Mouse (Mus musculus) liver, embryonic 15.5 days (tissue): ENCODE measurements around the gene Hoxa7. TPM values are rescaled to one million over a fixed set of nuclear protein-coding genes. Genes with fewer than 3 reads are reported as not detected.
A peak's percentile ranks its signal among the peaks of the same experiment; 100 is the strongest.

Experiments used
- ATAC-seq: fragments of 200-750 bp; cut with Nextera tagmentation; 2 replicates; pipeline ENCODE4 v1.8.0; 2017; ENCODE audit warnings: moderate number of reproducible peaks, mild to moderate bottlenecking, moderate library complexity; ENCODE audit not compliant: insufficient read depth
- H3K27ac ChIP-seq: fragments of 300-500 bp; sonication (generic); replicated peaks from 2 replicates; pipeline ENCODE4 v1.5.1; 2015; ENCODE audit warnings: mild to moderate bottlenecking, inconsistent platforms
- H3K27me3 ChIP-seq: fragments of 300-500 bp; sonication (generic); 2 replicates; pipeline ENCODE4 v1.6.1; 2015; ENCODE audit warnings: mild to moderate bottlenecking, inconsistent platforms
- H3K36me3 ChIP-seq: fragments of 300-500 bp; sonication (generic); replicated peaks from 2 replicates; pipeline ENCODE4 v1.6.1; 2015; ENCODE audit warnings: moderate library complexity, mild to moderate bottlenecking, inconsistent platforms
- H3K4me1 ChIP-seq: fragments of 300-500 bp; sonication (generic); replicated peaks from 2 replicates; pipeline ENCODE4 v1.6.1; 2015; ENCODE audit warnings: inconsistent platforms
- H3K4me2 ChIP-seq: fragments of 300-500 bp; sonication (generic); 2 replicates; pipeline ENCODE4 v1.6.1; 2015; ENCODE audit warnings: moderate library complexity, mild to moderate bottlenecking, inconsistent platforms
- H3K4me3 ChIP-seq: fragments of 300-500 bp; sonication (generic); replicated peaks from 2 replicates; pipeline ENCODE4 v1.5.1; 2015; ENCODE audit warnings: mild to moderate bottlenecking, inconsistent platforms
- H3K9ac ChIP-seq: fragments of 300-500 bp; sonication (generic); 2 replicates; pipeline ENCODE4 v1.6.1; 2015; ENCODE audit warnings: moderate library complexity, mild to moderate bottlenecking, inconsistent platforms
- H3K9me3 ChIP-seq: fragments of 300-500 bp; sonication (generic); replicated peaks from 2 replicates; pipeline ENCODE4 v1.6.1; 2016; ENCODE audit warnings: inconsistent platforms
- WGBS: fragments of 180-500 bp; shearing (Covaris S2); methylation state at CpG from one replicate; pipeline ENCODE4 v1.1.7; 2015; ENCODE audit warnings: mixed read lengths; ENCODE audit not compliant: insufficient replicate concordance; 5-methylcytosine and 5-hydroxymethylcytosine counted together
- polyA plus RNA-seq: library from polyadenylated mRNA; unstranded; fragments of >200 nt; fragmentation: Nextera tagmentation; extraction: Ambion mirVana; gene quantifications from 2 replicates; pipeline ENCODE4 v1.2.1, GENCODE M21; 2015

Gene Hoxa7
- polyA plus RNA-seq, 1 experiment from 2014 or later: 0.37 TPM

DNA sequence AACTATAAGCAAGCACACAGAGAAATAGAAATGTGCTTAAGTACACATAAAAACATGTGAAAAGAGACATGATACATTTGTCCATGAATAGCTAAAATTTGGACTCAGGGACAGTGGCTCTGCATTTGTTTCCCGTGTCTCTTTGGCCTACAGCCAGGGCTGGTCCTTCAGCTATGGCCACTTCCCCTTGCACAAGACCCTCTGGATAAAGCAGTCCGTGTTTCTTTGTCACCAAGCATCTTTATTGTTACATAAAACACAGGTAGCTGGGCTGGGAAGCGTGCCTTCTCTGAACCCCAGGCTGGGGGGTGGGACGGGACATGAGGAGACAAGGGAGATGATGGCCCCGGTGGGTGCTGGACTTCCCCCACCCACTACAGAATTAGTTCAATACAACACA lies 7.4 kb downstream of the Hoxa7 start:
- peaks cover 100% of the 10 kb centered on the region for H3K27me3 ChIP-seq
- no peak overlapping the region for H3K27ac ChIP-seq
- no peak overlapping the region for H3K4me3 ChIP-seq
- H3K9ac ChIP-seq: no peak overlapping the region
- no peaks in the 10 kb centered on the region for H3K9me3 ChIP-seq
- H3K4me1 ChIP-seq: peaks cover 16% of the 10 kb centered on the region; the same call in 1 of the 2 replicates
- no peak overlapping the region for H3K4me2 ChIP-seq
- no peak for ATAC-seq
- WGBS: 38% methylated on average over 5 of the region's 5 CpGs
- no peaks in the 10 kb centered on the region for H3K36me3 ChIP-seq

DNA sequence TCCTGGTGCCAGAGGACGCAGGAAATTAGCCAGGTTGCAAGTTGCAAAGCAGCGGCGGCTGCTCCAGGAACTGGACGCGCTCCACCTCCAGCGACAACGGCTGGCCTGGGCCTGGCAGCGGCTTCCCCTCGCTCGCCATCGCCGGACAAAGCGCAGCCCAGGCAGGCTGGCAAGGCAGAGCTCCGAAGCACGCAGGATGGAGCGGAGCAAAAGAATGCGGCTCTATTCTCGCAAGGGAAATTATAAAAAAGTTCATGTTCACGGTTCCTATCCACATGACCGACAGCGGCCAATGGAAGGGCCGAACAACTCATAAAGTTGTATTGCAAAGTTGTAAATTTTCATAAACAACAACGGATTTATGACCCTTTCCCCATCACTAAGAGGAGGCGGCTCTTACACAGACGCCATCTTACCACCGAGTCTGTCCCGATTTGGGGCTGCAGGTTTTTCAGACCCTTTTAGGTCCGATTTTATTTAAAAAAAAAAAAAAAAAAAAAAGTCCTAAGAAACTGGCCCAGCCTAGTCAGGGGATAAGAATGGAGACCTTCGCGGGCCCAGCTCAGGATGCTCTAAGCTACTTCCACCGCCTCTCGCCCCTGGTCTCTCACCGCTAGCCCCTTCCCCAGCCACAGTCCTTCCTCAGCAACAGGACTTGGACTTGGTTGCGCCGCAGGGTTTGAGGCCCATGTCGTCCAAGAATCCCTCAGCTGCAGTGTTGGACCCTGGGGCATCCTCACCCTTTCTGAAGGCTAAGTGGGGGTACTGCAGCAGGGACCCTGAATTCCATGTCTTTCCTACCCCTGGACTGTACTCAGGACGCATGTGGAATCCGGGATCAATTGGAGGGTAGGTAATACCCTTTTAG lies 8.3 kb downstream of the Hoxa7 start, which contains the start of the genes Hoxa3 and Gm28308:
Gene Hoxa3 (minus strand): TSS at position 218 of the 868 bp plus-strand sequence.
Gene Gm28308 (minus strand): TSS at position 221 of the 868 bp plus-strand sequence.
- H3K9ac ChIP-seq: no peak within 1 kb of the TSS
- H3K36me3 ChIP-seq: no peaks in the 10 kb centered on the region
- H3K4me3 ChIP-seq: peak within 1 kb of the TSS; percentile 37
- H3K27me3 ChIP-seq: peaks cover 100% of the 10 kb centered on the region
- WGBS: 4% methylated on average over 38 of the region's 38 CpGs
- no peak for ATAC-seq
- peaks cover 17% of the 10 kb centered on the region; the same call in 1 of the 2 replicates for H3K4me1 ChIP-seq
- H3K27ac ChIP-seq: no peak within 1 kb of the TSS
- H3K4me2 ChIP-seq: peak within 1 kb of the TSS; percentile 46
- H3K9me3 ChIP-seq: no peaks in the 10 kb centered on the region

DNA sequence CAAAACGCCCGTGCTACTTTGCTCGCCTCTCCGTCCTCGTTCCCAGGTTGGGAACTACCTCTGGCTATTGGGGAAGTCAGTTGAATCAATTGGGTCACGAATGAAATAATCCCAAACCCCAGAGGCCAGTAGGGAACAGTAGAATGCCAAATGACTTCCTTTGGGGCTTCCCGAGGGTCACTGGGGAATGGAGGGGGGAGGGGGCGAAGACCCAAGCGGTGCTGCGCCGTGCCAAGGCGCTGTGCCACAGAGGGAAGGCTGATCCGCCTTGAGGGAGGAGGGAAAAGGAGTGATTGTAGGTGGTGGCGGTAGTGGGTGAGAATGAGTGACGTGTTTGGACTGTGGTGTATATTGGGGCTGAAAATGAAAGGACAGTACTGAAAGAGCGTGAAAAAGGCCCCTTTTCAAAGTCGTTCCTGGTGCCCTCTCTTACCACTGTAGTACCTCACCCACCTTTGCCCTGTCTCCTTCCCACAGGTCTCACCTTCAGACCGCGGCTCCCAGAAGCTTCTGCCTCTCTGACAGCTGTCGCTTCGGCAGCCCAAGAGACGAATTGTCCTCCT lies 9.0 kb downstream of the Hoxa7 start:
- H3K4me2 ChIP-seq: peak overlapping the region; percentile 46
- no peak overlapping the region for H3K27ac ChIP-seq
- no peak for ATAC-seq
- H3K9me3 ChIP-seq: no peaks in the 10 kb centered on the region
- 1% methylated on average over 22 of the region's 22 CpGs for WGBS
- H3K4me1 ChIP-seq: peaks cover 20% of the 10 kb centered on the region; the same call in 1 of the 2 replicates
- no peaks in the 10 kb centered on the region for H3K36me3 ChIP-seq
- peaks cover 100% of the 10 kb centered on the region for H3K27me3 ChIP-seq
- peak overlapping the region; percentile 37 for H3K4me3 ChIP-seq
- H3K9ac ChIP-seq: no peak overlapping the region

DNA sequence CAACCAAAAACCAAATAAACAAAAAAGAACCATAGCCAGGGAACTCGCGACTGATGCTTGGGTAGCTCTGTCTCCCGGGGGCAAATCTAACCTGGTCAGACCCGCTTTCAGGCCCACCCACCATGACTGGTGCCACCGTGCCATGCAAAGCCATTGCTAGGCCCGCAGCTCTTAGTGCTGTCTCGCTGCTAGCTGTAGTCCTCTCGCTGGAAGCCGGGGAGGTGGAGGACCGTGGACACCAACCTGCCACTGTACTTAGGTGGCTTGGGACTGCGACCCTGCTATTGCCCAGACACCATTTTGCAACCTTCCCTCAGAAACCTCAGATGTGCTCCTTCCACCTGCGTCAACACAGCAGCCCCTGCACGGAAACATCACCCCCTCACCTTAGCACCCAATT lies 9.7 kb downstream of the Hoxa7 start:
- 2% methylated on average over 13 of the region's 13 CpGs for WGBS
- no peak overlapping the region for H3K9ac ChIP-seq
- no peak overlapping the region for H3K27ac ChIP-seq
- no peaks in the 10 kb centered on the region for H3K36me3 ChIP-seq
- peaks cover 100% of the 10 kb centered on the region for H3K27me3 ChIP-seq
- no peaks in the 10 kb centered on the region for H3K9me3 ChIP-seq
- ATAC-seq: no peak
- 0 out of 2 replicates have a peak overlapping the region, but pooled peaks have one; percentile 2 for H3K4me3 ChIP-seq
- H3K4me2 ChIP-seq: peak overlapping the region; percentile 46; the same call in 1 of the 2 replicates
- peaks cover 15% of the 10 kb centered on the region; the same call in 1 of the 2 replicates for H3K4me1 ChIP-seq

DNA sequence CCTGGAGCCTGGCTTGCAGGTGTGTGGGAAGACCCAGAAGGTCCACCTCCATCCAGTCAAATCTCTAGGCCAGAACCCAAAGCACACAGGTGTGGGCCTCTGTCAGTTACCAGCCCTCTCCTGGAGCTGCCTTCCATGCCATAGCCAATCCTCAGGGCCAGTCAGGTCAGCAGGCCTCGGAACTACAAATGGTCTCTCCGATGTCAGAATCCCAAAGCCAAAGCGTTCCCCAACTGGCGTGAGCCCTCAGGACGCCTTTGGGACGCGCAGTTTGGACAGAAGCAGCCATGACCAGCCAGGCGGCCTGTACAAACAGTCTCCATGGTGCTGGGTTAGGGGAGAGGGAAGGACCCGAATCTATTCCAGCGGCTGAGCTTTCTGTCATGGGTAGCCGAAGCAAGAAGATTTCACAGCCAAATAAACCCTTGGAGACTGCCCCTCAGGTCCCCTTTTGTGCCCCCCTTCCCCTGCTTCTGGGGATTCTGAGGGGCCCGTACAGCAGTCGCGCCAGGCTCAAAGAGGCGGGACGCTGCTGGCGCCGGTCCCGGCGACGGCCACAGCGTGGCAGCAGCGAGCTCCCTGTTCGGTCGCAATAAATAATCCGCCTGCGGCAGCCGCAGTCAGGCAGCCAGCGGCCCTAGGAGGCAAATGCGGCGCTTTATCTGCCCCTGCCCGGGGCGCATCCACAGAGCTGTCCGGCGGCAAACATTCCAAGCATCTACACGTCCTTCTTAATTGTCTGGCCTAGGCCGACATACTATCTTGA lies 10.3 kb downstream of the Hoxa7 start:
- Histone ChIP-seq H3K9ac (no peak overlapping the region), H3K27ac (no peak overlapping the region), H3K4me3 (no peak overlapping the region), H3K9me3 (no peaks in the 10 kb centered on the region), H3K4me2 (peak overlapping the region; percentile 46; the same call in 1 of the 2 replicates), H3K27me3 (peaks cover 100% of the 10 kb centered on the region), H3K36me3 (no peaks in the 10 kb centered on the region), H3K4me1 (0 out of 2 replicates have a peak, but pooled peaks cover 12% of the 10 kb centered on the region)
- 2% methylated on average over 37 of the region's 37 CpGs for WGBS
- no peak for ATAC-seq

DNA sequence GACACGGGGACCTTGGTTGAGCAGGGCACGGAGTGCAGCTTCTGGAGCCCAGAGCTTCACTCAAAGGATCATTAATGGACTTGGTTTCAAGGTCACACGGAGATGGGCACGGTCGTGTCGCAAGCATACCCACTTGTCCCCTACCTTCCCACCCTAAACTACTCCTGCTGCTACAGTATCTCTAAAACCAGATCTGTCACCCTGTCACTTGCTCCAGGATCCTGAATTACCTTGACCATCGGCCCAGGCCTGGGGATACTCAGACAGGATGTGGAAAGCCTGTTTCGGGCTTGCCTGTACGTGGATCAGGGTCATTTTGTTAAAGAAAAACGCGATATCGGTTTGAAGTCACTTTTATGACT lies 12.0 kb downstream of the Hoxa7 start:
- no peak for ATAC-seq
- Histone ChIP-seq H3K4me2 (no peak overlapping the region), H3K36me3 (no peaks in the 10 kb centered on the region), H3K27ac (no peak overlapping the region), H3K4me1 (peaks cover 12% of the 10 kb centered on the region; the same call in 1 of the 2 replicates), H3K9ac (no peak overlapping the region), H3K27me3 (peaks cover 100% of the 10 kb centered on the region), H3K9me3 (no peaks in the 10 kb centered on the region), H3K4me3 (no peak overlapping the region)
- WGBS: 24% methylated on average over 12 of the region's 12 CpGs

DNA sequence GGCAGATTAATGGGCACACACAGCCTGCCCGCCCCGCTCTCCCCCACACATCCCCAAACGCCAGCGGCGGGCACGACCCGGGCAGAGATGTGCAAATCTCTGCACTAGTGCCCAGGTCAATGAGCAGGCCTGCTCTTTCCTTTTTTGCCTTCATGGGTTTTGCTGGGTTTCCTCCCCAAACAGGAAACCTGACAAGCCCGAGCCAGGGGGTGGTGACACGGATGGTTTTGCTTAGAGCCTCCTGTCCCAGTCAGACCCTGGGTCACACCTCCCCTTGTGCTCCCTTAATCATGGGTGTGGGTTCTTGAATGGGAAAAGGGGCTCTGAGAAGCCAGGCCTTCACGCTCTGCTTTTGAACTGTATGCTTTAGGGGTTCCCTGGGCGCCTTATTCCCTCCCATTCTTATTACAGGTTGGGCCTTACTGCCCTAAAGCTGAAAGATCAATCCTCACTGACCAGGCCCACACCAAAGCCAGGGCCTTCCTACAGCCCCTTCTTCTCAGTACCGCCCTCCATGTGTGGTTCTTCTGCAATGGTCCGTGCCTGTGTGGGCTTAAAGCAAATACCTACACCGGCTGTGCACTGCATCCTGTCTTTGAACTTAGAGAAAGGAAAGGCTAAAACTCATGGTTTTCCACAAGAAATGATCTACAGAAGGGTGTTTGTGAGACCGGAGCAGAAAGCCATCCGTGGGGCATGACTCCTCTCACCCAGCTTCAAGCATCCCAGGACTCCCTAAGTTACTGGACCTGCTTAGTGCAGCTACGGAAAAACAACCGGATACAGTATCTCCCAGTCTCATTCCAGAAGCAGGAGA lies 12.6 kb downstream of the Hoxa7 start:
- Histone ChIP-seq H3K4me3 (peak overlapping the region; percentile 8; the same call in 1 of the 2 replicates), H3K9ac (no peak overlapping the region), H3K9me3 (no peaks in the 10 kb centered on the region), H3K4me2 (peak overlapping the region; percentile 29), H3K27ac (no peak overlapping the region), H3K36me3 (no peaks in the 10 kb centered on the region), H3K4me1 (peaks cover 12% of the 10 kb centered on the region), H3K27me3 (peaks cover 100% of the 10 kb centered on the region)
- WGBS: 12% methylated on average over 18 of the region's 18 CpGs
- ATAC-seq: no peak

DNA sequence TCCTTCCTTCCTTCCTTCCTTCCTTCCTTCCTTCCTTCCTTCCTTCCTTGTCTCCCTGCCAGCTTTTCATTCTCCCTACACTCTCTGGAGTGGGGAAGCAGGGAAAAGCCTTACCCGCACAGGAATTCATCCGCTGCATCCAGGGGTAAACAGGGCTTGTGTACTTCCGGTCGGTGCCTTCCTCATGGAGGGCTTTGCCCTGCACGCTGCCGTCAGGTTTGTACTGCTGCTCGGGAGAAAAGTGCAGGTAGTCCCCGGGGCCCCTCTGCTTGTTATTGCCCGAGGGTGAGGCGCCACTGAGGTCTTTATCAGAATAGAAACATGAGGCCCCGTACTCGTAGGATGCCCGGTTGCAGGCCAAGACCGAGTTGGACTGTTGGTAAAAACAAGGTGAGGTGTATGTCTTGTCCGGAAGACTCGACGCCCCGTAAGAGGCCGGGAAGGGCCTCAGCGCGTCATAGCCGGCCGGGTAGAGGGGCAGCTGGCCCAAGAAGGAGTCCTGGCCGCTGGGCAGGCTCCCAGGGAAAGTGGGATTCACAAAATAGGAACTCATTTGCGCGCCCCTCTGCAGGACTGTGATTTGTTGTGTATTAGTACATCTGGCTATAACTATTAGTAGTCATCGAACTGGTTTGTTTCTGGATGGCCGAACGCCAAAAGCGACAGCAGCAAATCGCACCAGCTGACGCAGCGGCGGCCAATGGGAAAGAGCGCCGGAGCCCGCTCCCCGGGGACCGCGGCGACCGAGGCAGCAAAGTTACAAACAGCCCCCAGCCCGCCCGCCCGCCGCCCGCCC lies 13.4 kb downstream of the Hoxa7 start, which contains the start of gene Hoxa6:
Gene Hoxa6 (minus strand): TSS at position 651 of the 796 bp plus-strand sequence.
- H3K9me3 ChIP-seq: no peaks in the 10 kb centered on the region
- H3K4me3 ChIP-seq: peak within 1 kb of the TSS; percentile 8; the same call in 1 of the 2 replicates
- no peaks in the 10 kb centered on the region for H3K36me3 ChIP-seq
- WGBS: 6% methylated on average over 47 of the region's 47 CpGs
- H3K27me3 ChIP-seq: peaks cover 100% of the 10 kb centered on the region
- no peak for ATAC-seq
- peak within 1 kb of the TSS; percentile 29 for H3K4me2 ChIP-seq
- no peak within 1 kb of the TSS for H3K9ac ChIP-seq
- no peak within 1 kb of the TSS for H3K27ac ChIP-seq
- peaks cover 12% of the 10 kb centered on the region for H3K4me1 ChIP-seq

DNA sequence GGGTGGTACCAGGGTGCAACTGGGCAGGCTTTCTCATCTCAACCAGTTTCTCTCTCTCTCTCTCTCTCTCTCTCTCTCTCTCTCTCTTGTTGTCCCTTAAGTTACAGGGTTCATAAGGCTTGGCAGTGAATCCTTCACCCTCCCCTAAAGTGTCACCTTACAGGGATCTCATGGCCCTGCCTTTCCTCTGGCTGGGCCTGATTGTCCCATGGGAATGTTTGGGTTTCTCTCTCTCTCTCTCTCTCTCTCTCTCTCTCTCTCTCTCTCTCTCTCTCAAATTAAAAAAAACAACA lies 14.0 kb downstream of the Hoxa7 start:
- no peaks in the 10 kb centered on the region for H3K9me3 ChIP-seq
- H3K4me1 ChIP-seq: peaks cover 9% of the 10 kb centered on the region
- H3K27ac ChIP-seq: no peak overlapping the region
- ATAC-seq: no peak
- no peak overlapping the region for H3K4me2 ChIP-seq
- H3K9ac ChIP-seq: no peak overlapping the region
- H3K27me3 ChIP-seq: peaks cover 100% of the 10 kb centered on the region
- H3K4me3 ChIP-seq: no peak overlapping the region
- no peaks in the 10 kb centered on the region for H3K36me3 ChIP-seq
